Mouse (Mus musculus): ENCODE measurements around the gene Tmem266. TPM values are rescaled to one million over a fixed set of nuclear protein-coding genes. Genes with fewer than 3 reads are reported as not detected.

Tmem266 gene
- polyA plus RNA-seq (2012; rRNA removed) = 0.54 and 0.69 TPM in 2 replicates

- no peak within 1 kb of the TSS for H3K27ac ChIP-seq (ENCODE audit: control insufficient read depth, insufficient read depth, low read depth, low read length)
- H3K36me3 ChIP-seq (ENCODE audit: control insufficient read depth, insufficient read depth, low read length) = no peaks in the 10 kb centered on the region
- TF ChIP-seq CTCF (IDR thresholded peaks at IDR 0.05; ENCODE audit: control insufficient read depth, insufficient read depth, insufficient replicate concordance, low read depth, low read length) (no peak), POLR2A (IDR thresholded peaks at IDR 0.05; ENCODE audit: control insufficient read depth, low read depth, low read length) (no peak)
- peaks cover 2% of the 10 kb centered on the region for H3K4me1 ChIP-seq (ENCODE audit: control insufficient read depth, insufficient read depth, low read length)
- no peaks in the 10 kb centered on the region for H3K27me3 ChIP-seq (ENCODE audit: control insufficient read depth, insufficient read depth, low read length)
- peak within 1 kb of the TSS; percentile 79 for H3K4me3 ChIP-seq (ENCODE audit: control insufficient read depth, low read depth, low read length)
These were observed at the start of gene Tmem266, which contains the start of gene Nrg4 for GRCm38 (mm10) chr9:55326515-55327233. Tmem266 (plus strand) TSS chr9:55326913. Nrg4 (minus strand) TSS chr9:55326844.

- TF ChIP-seq POLR2A (IDR thresholded peaks at IDR 0.05; ENCODE audit: control insufficient read depth, low read depth, low read length) (no peak), CTCF (IDR thresholded peaks at IDR 0.05; ENCODE audit: control insufficient read depth, insufficient read depth, insufficient replicate concordance, low read depth, low read length) (no peak)
- Histone ChIP-seq H3K27ac (ENCODE audit: control insufficient read depth, insufficient read depth, low read depth, low read length) (no peak overlapping the region), H3K4me3 (ENCODE audit: control insufficient read depth, low read depth, low read length) (no peak overlapping the region), H3K4me1 (ENCODE audit: control insufficient read depth, insufficient read depth, low read length) (no peaks in the 10 kb centered on the region; the same call in 1 of the 2 replicates), H3K36me3 (ENCODE audit: control insufficient read depth, insufficient read depth, low read length) (no peaks in the 10 kb centered on the region), H3K27me3 (ENCODE audit: control insufficient read depth, insufficient read depth, low read length) (no peaks in the 10 kb centered on the region)
These were observed 49.2 kb upstream of the Tmem266 start for GRCm38 (mm10) chr9:55277562-55277961.

GRCm38 (mm10) chr9:55279114-55279825 is 47.4 kb upstream of the Tmem266 start:
- H3K27ac ChIP-seq (ENCODE audit: control insufficient read depth, insufficient read depth, low read depth, low read length) = no peak overlapping the region
- TF ChIP-seq CTCF (IDR thresholded peaks at IDR 0.05; ENCODE audit: control insufficient read depth, insufficient read depth, insufficient replicate concordance, low read depth, low read length) = no peak
- no peak for TF ChIP-seq POLR2A (IDR thresholded peaks at IDR 0.05; ENCODE audit: control insufficient read depth, low read depth, low read length)
- H3K27me3 ChIP-seq (ENCODE audit: control insufficient read depth, insufficient read depth, low read length) = no peaks in the 10 kb centered on the region
- H3K4me1 ChIP-seq (ENCODE audit: control insufficient read depth, insufficient read depth, low read length) = no peaks in the 10 kb centered on the region; the same call in 1 of the 2 replicates
- H3K4me3 ChIP-seq (ENCODE audit: control insufficient read depth, low read depth, low read length) = no peak overlapping the region
- no peaks in the 10 kb centered on the region for H3K36me3 ChIP-seq (ENCODE audit: control insufficient read depth, insufficient read depth, low read length)

- no peak overlapping the region for H3K27ac ChIP-seq (ENCODE audit: control insufficient read depth, insufficient read depth, low read depth, low read length)
- H3K4me3 ChIP-seq (ENCODE audit: control insufficient read depth, low read depth, low read length) = no peak overlapping the region
- H3K4me1 ChIP-seq (ENCODE audit: control insufficient read depth, insufficient read depth, low read length) = no peaks in the 10 kb centered on the region; the same call in 1 of the 2 replicates
- H3K27me3 ChIP-seq (ENCODE audit: control insufficient read depth, insufficient read depth, low read length) = no peaks in the 10 kb centered on the region
- TF ChIP-seq POLR2A (IDR thresholded peaks at IDR 0.05; ENCODE audit: control insufficient read depth, low read depth, low read length) = no peak
- no peak for TF ChIP-seq CTCF (IDR thresholded peaks at IDR 0.05; ENCODE audit: control insufficient read depth, insufficient read depth, insufficient replicate concordance, low read depth, low read length)
- H3K36me3 ChIP-seq (ENCODE audit: control insufficient read depth, insufficient read depth, low read length) = no peaks in the 10 kb centered on the region
These were observed 43.2 kb upstream of the Tmem266 start for GRCm38 (mm10) chr9:55283516-55283915.

- Histone ChIP-seq H3K36me3 (ENCODE audit: control insufficient read depth, insufficient read depth, low read length) (no peaks in the 10 kb centered on the region), H3K27me3 (ENCODE audit: control insufficient read depth, insufficient read depth, low read length) (no peaks in the 10 kb centered on the region), H3K4me1 (ENCODE audit: control insufficient read depth, insufficient read depth, low read length) (no peaks in the 10 kb centered on the region; the same call in 1 of the 2 replicates), H3K27ac (ENCODE audit: control insufficient read depth, insufficient read depth, low read depth, low read length) (no peak overlapping the region), H3K4me3 (ENCODE audit: control insufficient read depth, low read depth, low read length) (no peak overlapping the region)
- no peak for TF ChIP-seq CTCF (IDR thresholded peaks at IDR 0.05; ENCODE audit: control insufficient read depth, insufficient read depth, insufficient replicate concordance, low read depth, low read length)
- no peak for TF ChIP-seq POLR2A (IDR thresholded peaks at IDR 0.05; ENCODE audit: control insufficient read depth, low read depth, low read length)
These were observed 41.5 kb upstream of the Tmem266 start for GRCm38 (mm10) chr9:55285197-55285596.

GRCm38 (mm10) chr9:55289475-55290198 is 37.1 kb upstream of the Tmem266 start:
- H3K27ac ChIP-seq (ENCODE audit: control insufficient read depth, insufficient read depth, low read depth, low read length) = no peak overlapping the region
- no peak overlapping the region for H3K4me3 ChIP-seq (ENCODE audit: control insufficient read depth, low read depth, low read length)
- TF ChIP-seq POLR2A (IDR thresholded peaks at IDR 0.05; ENCODE audit: control insufficient read depth, low read depth, low read length) (no peak), CTCF (IDR thresholded peaks at IDR 0.05; ENCODE audit: control insufficient read depth, insufficient read depth, insufficient replicate concordance, low read depth, low read length) (no peak)

GRCm38 (mm10) chr9:55291966-55292365 is 34.7 kb upstream of the Tmem266 start:
- no peak overlapping the region for H3K4me3 ChIP-seq (ENCODE audit: control insufficient read depth, low read depth, low read length)
- H3K27me3 ChIP-seq (ENCODE audit: control insufficient read depth, insufficient read depth, low read length) = no peaks in the 10 kb centered on the region
- H3K27ac ChIP-seq (ENCODE audit: control insufficient read depth, insufficient read depth, low read depth, low read length) = no peak overlapping the region
- H3K4me1 ChIP-seq (ENCODE audit: control insufficient read depth, insufficient read depth, low read length) = peaks cover 2% of the 10 kb centered on the region; the same call in 1 of the 2 replicates
- TF ChIP-seq CTCF (IDR thresholded peaks at IDR 0.05; ENCODE audit: control insufficient read depth, insufficient read depth, insufficient replicate concordance, low read depth, low read length) (no peak), POLR2A (IDR thresholded peaks at IDR 0.05; ENCODE audit: control insufficient read depth, low read depth, low read length) (no peak)
- H3K36me3 ChIP-seq (ENCODE audit: control insufficient read depth, insufficient read depth, low read length) = no peaks in the 10 kb centered on the region

More at GRCm38 (mm10) chr9:55289475-55290198, 37.1 kb upstream of the Tmem266 start:
- peaks cover 2% of the 10 kb centered on the region; the same call in 1 of the 2 replicates for H3K4me1 ChIP-seq (ENCODE audit: control insufficient read depth, insufficient read depth, low read length)
- H3K36me3 ChIP-seq (ENCODE audit: control insufficient read depth, insufficient read depth, low read length) = no peaks in the 10 kb centered on the region
- no peaks in the 10 kb centered on the region for H3K27me3 ChIP-seq (ENCODE audit: control insufficient read depth, insufficient read depth, low read length)
